11 mouse cellular contexts compared by ENCODE assay signal in the genomic region with DNA sequence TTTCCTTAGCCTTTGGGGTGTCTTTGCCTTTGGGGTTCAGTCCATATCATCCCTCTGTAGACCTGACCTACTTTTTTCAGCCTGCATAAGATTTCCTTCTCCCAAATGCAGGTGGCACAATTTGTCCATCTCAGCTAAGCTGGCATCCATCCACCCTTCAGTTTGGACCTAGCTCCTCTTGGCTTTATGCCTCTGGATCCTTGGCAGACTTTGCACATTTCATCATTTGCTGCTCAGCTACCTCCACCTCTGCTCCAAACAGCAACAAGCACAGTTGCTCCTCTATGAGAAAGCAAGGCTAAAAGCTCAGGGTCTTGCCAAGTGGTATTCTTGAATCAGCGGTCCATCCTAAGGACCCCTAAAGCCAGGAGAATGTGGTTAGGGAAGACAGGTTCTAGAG.
DNase-seq lines count a peak whose midpoint lies in the region; ATAC-seq and TF ChIP-seq lines count a peak whose summit lies in the region.
"Had no signal": no experiment of that assay in that cellular context is flagged by ENCODE, and none has a peak within 500 bp of the region (broad histone marks: within the 10 kb centered on the region; RNA-seq: fewer than 3 reads in every experiment).

No protein-coding gene starts in this region.

- ATAC-seq in forebrain, embryonic 14.5 days = no peak
- no peak for ATAC-seq in forebrain, embryonic 15.5 days (replicated peaks)
- ATAC-seq in neural tube, embryonic 15.5 days (ENCODE audit: low FRiP score) = no peak
- ATAC-seq in intestine, postnatal 0 days = no peak

- TF ChIP-seq CTCF in left cerebral cortex, adult 2 months (IDR thresholded peaks at IDR 0.05) = no peak
- TF ChIP-seq CTCF in intestine, postnatal 0 days (IDR thresholded peaks at IDR 0.05; ENCODE audit: low read depth) = no peak

- DNase-seq in forebrain, embryonic 14.5 days (ENCODE audit: low spot score) = peak; percentile 52
- peak; percentile 61 to 72 for DNase-seq in left cerebral cortex, adult 18-20 months (ENCODE audit: low spot score in 2 of 2)
- no peak for DNase-seq in left cerebral cortex, adult 11 months (ENCODE audit: low spot score)
- DNase-seq in cerebellum, adult 9-10 months = peak; percentile 99
- peak; percentile 29 to 59 for DNase-seq in left cerebral cortex, adult 2 months (ENCODE audit: extremely low spot score in 1 of 2, low spot score in 2 of 2)

- no peaks in the 10 kb centered on the region for H3K36me3 ChIP-seq in forebrain, embryonic 14.5 days (ENCODE audit: control insufficient read depth, insufficient read depth, low read length)
- H3K36me3 ChIP-seq in forebrain, embryonic 15.5 days = no peaks in the 10 kb centered on the region
- no peaks in the 10 kb centered on the region for H3K36me3 ChIP-seq in neural tube, embryonic 15.5 days
- no peaks in the 10 kb centered on the region for H3K36me3 ChIP-seq in intestine, postnatal 0 days (ENCODE audit: control insufficient read depth, insufficient read depth)
- H3K36me3 ChIP-seq: hindbrain, embryonic 15.5 days had no signal

- H3K27ac ChIP-seq in forebrain, embryonic 14.5 days (ENCODE audit: low read depth, low read length) = no peak overlapping the region
- no peak overlapping the region for H3K27ac ChIP-seq in forebrain, embryonic 15.5 days (replicated peaks)
- H3K27ac ChIP-seq in left cerebral cortex, adult 2 months = no peak overlapping the region
- no peak overlapping the region for H3K27ac ChIP-seq in neural tube, embryonic 15.5 days (replicated peaks)
- H3K27ac ChIP-seq in intestine, postnatal 0 days (ENCODE audit: low read depth, low read length) = no peak overlapping the region
- H3K27ac ChIP-seq: hindbrain, embryonic 15.5 days; liver, embryonic 14.5 days had no signal

- peaks cover 3% of the 10 kb centered on the region for H3K4me1 ChIP-seq in forebrain, embryonic 14.5 days (ENCODE audit: control insufficient read depth, insufficient read depth, low read length)
- H3K4me1 ChIP-seq in forebrain, embryonic 15.5 days = peaks cover 17% of the 10 kb centered on the region
- H3K4me1 ChIP-seq in neural tube, embryonic 15.5 days = peaks cover 9% of the 10 kb centered on the region
- peaks cover under 1% of the 10 kb centered on the region; the same call in 1 of the 2 replicates for H3K4me1 ChIP-seq in intestine, postnatal 0 days (replicated peaks; ENCODE audit: control insufficient read depth, insufficient read depth, low read length)

- H3K9ac ChIP-seq in forebrain, embryonic 14.5 days (ENCODE audit: low read length) = no peak overlapping the region
- H3K9ac ChIP-seq in forebrain, embryonic 15.5 days (replicated peaks) = no peak overlapping the region
- no peak overlapping the region for H3K9ac ChIP-seq in neural tube, embryonic 15.5 days (replicated peaks)
- no peak overlapping the region for H3K9ac ChIP-seq in intestine, postnatal 0 days (ENCODE audit: low read depth, low read length)
- H3K9ac ChIP-seq: hindbrain, embryonic 15.5 days; liver, embryonic 14.5 days had no signal

- 97% methylated on average over 1 of the region's 1 CpGs for WGBS in forebrain, embryonic 14.5 days
- 67% methylated on average over 1 of the region's 1 CpGs for WGBS in forebrain, embryonic 15.5 days
- WGBS in neural tube, embryonic 15.5 days = 84% methylated on average over 1 of the region's 1 CpGs
- WGBS in intestine, postnatal 0 days = 84% methylated on average over 1 of the region's 1 CpGs

- no peak overlapping the region for H3K4me3 ChIP-seq in forebrain, embryonic 14.5 days (ENCODE audit: low read depth, low read length)
- H3K4me3 ChIP-seq in forebrain, embryonic 15.5 days = no peak overlapping the region
- H3K4me3 ChIP-seq in left cerebral cortex, adult 2 months = no peak overlapping the region
- no peak overlapping the region for H3K4me3 ChIP-seq in neural tube, embryonic 15.5 days (replicated peaks)
- no peak overlapping the region for H3K4me3 ChIP-seq in intestine, postnatal 0 days (ENCODE audit: low read depth, low read length)
- H3K4me3 ChIP-seq: hindbrain, embryonic 15.5 days; myocyte had no signal

- no peaks in the 10 kb centered on the region for H3K9me3 ChIP-seq in forebrain, embryonic 14.5 days (replicated peaks; ENCODE audit: control insufficient read depth, low read length)
- no peaks in the 10 kb centered on the region for H3K9me3 ChIP-seq in forebrain, embryonic 15.5 days
- H3K9me3 ChIP-seq in neural tube, embryonic 15.5 days (replicated peaks) = no peaks in the 10 kb centered on the region
- no peaks in the 10 kb centered on the region for H3K9me3 ChIP-seq in intestine, postnatal 0 days (ENCODE audit: control insufficient read depth)
- H3K9me3 ChIP-seq: hindbrain, embryonic 15.5 days had no signal

- intact Hi-C loops in left cerebral cortex, adult 2 months (cut with DNase I) = no loop called here

- H3K4me2 ChIP-seq in forebrain, embryonic 14.5 days (ENCODE audit: low read length) = no peak overlapping the region
- no peak overlapping the region for H3K4me2 ChIP-seq in forebrain, embryonic 15.5 days (replicated peaks)
- no peak overlapping the region for H3K4me2 ChIP-seq in neural tube, embryonic 15.5 days
- H3K4me2 ChIP-seq in intestine, postnatal 0 days (replicated peaks; ENCODE audit: low read depth) = no peak overlapping the region
- H3K4me2 ChIP-seq: hindbrain, embryonic 15.5 days had no signal

- no peaks in the 10 kb centered on the region for H3K27me3 ChIP-seq in forebrain, embryonic 14.5 days (replicated peaks; ENCODE audit: control insufficient read depth, insufficient read depth, low read length)
- no peaks in the 10 kb centered on the region for H3K27me3 ChIP-seq in forebrain, embryonic 15.5 days
- peaks cover 7% of the 10 kb centered on the region; the same call in 1 of the 2 replicates for H3K27me3 ChIP-seq in neural tube, embryonic 15.5 days (replicated peaks)
- peaks cover 12% of the 10 kb centered on the region; the same call in 1 of the 2 replicates for H3K27me3 ChIP-seq in intestine, postnatal 0 days (replicated peaks; ENCODE audit: control insufficient read depth, insufficient read depth, low read length)
- H3K27me3 ChIP-seq: hindbrain, embryonic 15.5 days had no signal
